Mouse (Mus musculus) midbrain, embryonic 12.5 days (tissue): ENCODE measurements at regions not wholly inside any gene's neighbourhood (a gene's known extent, or its start where the extent isn't known, plus 50 kb on each side); places are given as distances from the start of the nearest gene placed in this dataset.
"Not testable (repeated sequence)": the region's sequence is repeated elsewhere in the genome, so short reads cannot be mapped to it uniquely, and the experiment has no call there.

ENCODE experiments used
- ATAC-seq: fragments of 200-750 bp; cut with Nextera tagmentation; 2 replicates; pipeline ENCODE4 v1.8.0; 2017; ENCODE audit warnings: low read depth, moderate TSS enrichment, moderate library complexity; ENCODE audit not compliant: low FRiP score
- H3K27ac ChIP-seq: fragments of 300-500 bp; sonication (generic); replicated peaks from 2 replicates; pipeline ENCODE4 v1.5.1; 2016; ENCODE audit warnings: mild to moderate bottlenecking
- H3K27me3 ChIP-seq: fragments of 300-500 bp; sonication (generic); 2 replicates; pipeline ENCODE4 v1.6.1; 2016; ENCODE audit warnings: mild to moderate bottlenecking
- H3K36me3 ChIP-seq: fragments of 300-500 bp; sonication (generic); 2 replicates; pipeline ENCODE4 v1.6.1; 2016
- H3K4me1 ChIP-seq: fragments of 300-500 bp; sonication (generic); 2 replicates; pipeline ENCODE4 v1.6.1; 2016
- H3K4me2 ChIP-seq: fragments of 300-500 bp; sonication (generic); replicated peaks from 2 replicates; pipeline ENCODE4 v1.6.1; 2016; ENCODE audit warnings: mild to moderate bottlenecking, moderate library complexity
- H3K4me3 ChIP-seq: fragments of 300-500 bp; sonication (generic); 2 replicates; pipeline ENCODE4 v1.5.1; 2016; ENCODE audit warnings: mild to moderate bottlenecking
- H3K9ac ChIP-seq: fragments of 300-500 bp; sonication (generic); replicated peaks from 2 replicates; pipeline ENCODE4 v1.6.1; 2016; ENCODE audit warnings: mild to moderate bottlenecking, moderate library complexity
- H3K9me3 ChIP-seq: fragments of 300-500 bp; sonication (generic); 2 replicates; pipeline ENCODE4 v1.6.1; 2016; ENCODE audit warnings: mild to moderate bottlenecking
- WGBS: fragments of 180-500 bp; shearing (Covaris S2); methylation state at CpG from one replicate; pipeline ENCODE4 v1.1.7; 2016; 5-methylcytosine and 5-hydroxymethylcytosine counted together

DNA sequence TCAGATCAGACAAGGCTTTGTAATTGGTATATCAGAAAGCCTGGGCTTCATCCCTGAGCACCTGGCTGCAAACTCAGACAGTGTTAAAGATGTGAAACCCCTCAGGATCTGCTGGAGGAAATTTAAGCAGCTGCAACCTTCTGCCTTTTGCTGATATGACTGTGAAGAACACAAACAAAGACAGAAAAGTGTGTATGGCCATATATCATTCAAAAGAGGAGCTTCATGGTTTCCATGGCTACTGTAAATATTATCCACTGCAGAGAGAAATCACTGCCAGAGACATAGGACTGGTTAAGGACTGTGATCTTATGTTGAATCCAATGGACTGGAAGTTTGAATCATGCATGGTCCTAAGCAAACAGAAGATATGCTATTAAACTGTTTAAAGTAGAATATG, 402.6 kb upstream of the Ercc4 start:
- ATAC-seq = no peak
- Histone ChIP-seq H3K27me3 (no peaks in the 10 kb centered on the region), H3K9me3 (no peaks in the 10 kb centered on the region), H3K27ac (no peak overlapping the region), H3K4me3 (no peak overlapping the region), H3K4me1 (no peaks in the 10 kb centered on the region), H3K9ac (no peak overlapping the region), H3K36me3 (no peaks in the 10 kb centered on the region), H3K4me2 (no peak overlapping the region)

- not testable (repeated sequence) for ATAC-seq, H3K27me3 ChIP-seq, H3K36me3 ChIP-seq, H3K27ac ChIP-seq, H3K9me3 ChIP-seq, H3K9ac ChIP-seq, H3K4me3 ChIP-seq, H3K4me1 ChIP-seq, H3K4me2 ChIP-seq
- 87% methylated on average over 6 of the region's 7 CpGs for WGBS
These were observed 388.1 kb upstream of the Ercc4 start for GRCm38 (mm10) chr16:12721368-12721767.

- no peaks in the 10 kb centered on the region for H3K4me1 ChIP-seq
- H3K9me3 ChIP-seq = no peaks in the 10 kb centered on the region
- no peak for ATAC-seq
- H3K36me3 ChIP-seq = no peaks in the 10 kb centered on the region
- H3K4me3 ChIP-seq = no peak overlapping the region
- H3K27me3 ChIP-seq = no peaks in the 10 kb centered on the region
- no peak overlapping the region for H3K4me2 ChIP-seq
- H3K27ac ChIP-seq = no peak overlapping the region
- no peak overlapping the region for H3K9ac ChIP-seq
These were observed 383.4 kb upstream of the Ercc4 start for GRCm38 (mm10) chr16:12726043-12726442.

GRCm38 (mm10) chr16:12730167-12730730, 379.2 kb upstream of the Ercc4 start:
- not testable (repeated sequence) for H3K9ac ChIP-seq, ATAC-seq, H3K36me3 ChIP-seq, H3K27ac ChIP-seq, H3K4me1 ChIP-seq, H3K9me3 ChIP-seq, H3K4me2 ChIP-seq, H3K27me3 ChIP-seq, H3K4me3 ChIP-seq
- 78% methylated on average over 2 of the region's 2 CpGs for WGBS

DNA sequence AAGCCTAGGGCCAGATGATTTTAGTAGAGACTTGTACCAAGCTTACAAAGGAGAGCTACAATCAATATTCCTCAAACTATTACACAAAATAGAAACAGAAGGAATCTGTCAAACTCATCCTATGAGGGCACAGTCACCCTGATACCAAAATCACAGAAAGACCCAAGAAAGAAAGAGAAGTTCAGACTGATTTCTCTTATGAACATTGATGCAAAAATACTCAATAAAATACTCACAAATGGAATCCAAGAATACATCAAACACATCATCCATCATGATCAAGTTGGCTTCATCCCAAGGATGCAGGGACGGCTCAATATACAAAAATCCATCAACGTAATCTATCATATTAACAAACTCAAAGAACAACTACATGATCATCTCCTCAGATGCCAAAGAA, 377.9 kb upstream of the Ercc4 start:
- WGBS = 87% methylated on average over 2 of the region's 2 CpGs
- Histone ChIP-seq H3K9me3 (no peaks in the 10 kb centered on the region), H3K4me2 (no peak overlapping the region), H3K27me3 (no peaks in the 10 kb centered on the region), H3K36me3 (no peaks in the 10 kb centered on the region), H3K4me3 (no peak overlapping the region), H3K9ac (no peak overlapping the region), H3K27ac (no peak overlapping the region), H3K4me1 (no peaks in the 10 kb centered on the region)
- ATAC-seq = no peak

DNA sequence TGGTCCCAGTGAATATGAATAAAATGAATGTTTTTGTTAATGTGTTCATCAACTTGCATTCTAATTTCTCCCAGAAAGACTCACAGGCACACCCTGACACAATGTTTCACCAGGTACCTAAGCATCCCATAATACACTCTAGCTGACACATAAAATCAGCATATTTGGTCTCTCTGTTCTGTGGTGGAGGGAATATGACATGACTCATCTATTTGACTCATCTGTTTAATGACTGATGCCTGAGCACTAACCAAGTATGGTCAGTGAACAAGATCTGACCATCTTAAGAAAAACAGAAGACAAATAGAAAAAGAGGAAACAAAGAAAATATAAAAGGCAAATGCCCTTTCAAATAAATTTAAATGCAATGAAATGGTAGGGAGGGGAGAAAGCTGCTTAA, 367.0 kb upstream of the Ercc4 start:
- Histone ChIP-seq H3K36me3 (no peaks in the 10 kb centered on the region), H3K4me1 (no peaks in the 10 kb centered on the region), H3K4me3 (no peak overlapping the region), H3K27me3 (no peaks in the 10 kb centered on the region), H3K9ac (no peak overlapping the region), H3K9me3 (no peaks in the 10 kb centered on the region), H3K4me2 (no peak overlapping the region), H3K27ac (no peak overlapping the region)
- no peak for ATAC-seq

DNA sequence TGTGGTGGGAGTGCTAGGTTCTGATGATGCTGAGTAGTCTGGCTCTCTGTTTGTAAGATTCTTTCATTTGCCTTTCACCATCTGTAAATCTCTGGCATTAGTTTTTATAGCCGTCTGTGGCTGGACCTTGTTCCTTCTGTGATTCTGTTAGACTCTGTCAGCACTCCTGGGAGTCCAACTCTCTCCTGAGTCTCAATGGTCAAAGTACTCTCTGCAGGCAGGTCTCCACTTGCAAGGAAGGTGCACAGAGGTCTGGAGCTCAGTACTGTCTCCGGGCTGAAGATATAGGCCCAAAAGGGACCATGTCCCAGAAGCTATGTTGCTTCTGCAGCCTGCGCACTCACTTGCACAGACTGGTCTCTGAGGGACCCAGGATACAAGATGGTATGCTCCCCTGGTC, 356.3 kb upstream of the Ercc4 start:
- H3K4me1 ChIP-seq = no peaks in the 10 kb centered on the region
- 94% methylated on average over 3 of the region's 3 CpGs for WGBS
- no peaks in the 10 kb centered on the region for H3K36me3 ChIP-seq
- H3K9ac ChIP-seq = no peak overlapping the region
- no peak for ATAC-seq
- H3K9me3 ChIP-seq = no peaks in the 10 kb centered on the region
- no peak overlapping the region for H3K27ac ChIP-seq
- H3K4me3 ChIP-seq = no peak overlapping the region
- no peaks in the 10 kb centered on the region for H3K27me3 ChIP-seq
- H3K4me2 ChIP-seq = no peak overlapping the region

- ATAC-seq = no peak
- H3K4me2 ChIP-seq = no peak overlapping the region
- no peak overlapping the region for H3K4me3 ChIP-seq
These were observed 355.1 kb upstream of the Ercc4 start for GRCm38 (mm10) chr16:12754361-12754760.

DNA sequence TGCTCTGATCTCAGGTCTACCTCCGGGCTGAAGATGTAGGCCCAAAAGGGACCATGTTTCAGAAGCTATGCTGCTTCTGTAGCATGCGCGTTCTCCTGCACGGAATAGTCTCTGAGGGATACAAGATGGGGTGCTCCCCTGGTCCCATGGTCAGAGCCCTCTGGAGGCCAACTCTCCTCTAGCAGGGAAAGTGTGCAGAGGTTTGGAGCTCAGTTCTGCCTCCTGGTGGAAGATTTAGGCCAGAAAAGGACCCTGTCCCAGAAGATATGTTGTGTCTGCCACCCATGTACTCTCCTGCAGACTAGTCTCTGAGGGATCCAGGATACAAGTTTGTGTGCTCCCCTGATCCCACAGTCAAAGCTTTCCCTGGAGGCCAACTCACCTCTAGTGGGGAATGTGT, 350.9 kb upstream of the Ercc4 start:
- 90% methylated on average over 4 of the region's 4 CpGs for WGBS

More at GRCm38 (mm10) chr16:12754361-12754760, 355.1 kb upstream of the Ercc4 start:
- no peaks in the 10 kb centered on the region for H3K4me1 ChIP-seq
- H3K27me3 ChIP-seq = no peaks in the 10 kb centered on the region
- H3K9me3 ChIP-seq = no peaks in the 10 kb centered on the region
- no peak overlapping the region for H3K9ac ChIP-seq
- no peak overlapping the region for H3K27ac ChIP-seq
- no peaks in the 10 kb centered on the region for H3K36me3 ChIP-seq

DNA sequence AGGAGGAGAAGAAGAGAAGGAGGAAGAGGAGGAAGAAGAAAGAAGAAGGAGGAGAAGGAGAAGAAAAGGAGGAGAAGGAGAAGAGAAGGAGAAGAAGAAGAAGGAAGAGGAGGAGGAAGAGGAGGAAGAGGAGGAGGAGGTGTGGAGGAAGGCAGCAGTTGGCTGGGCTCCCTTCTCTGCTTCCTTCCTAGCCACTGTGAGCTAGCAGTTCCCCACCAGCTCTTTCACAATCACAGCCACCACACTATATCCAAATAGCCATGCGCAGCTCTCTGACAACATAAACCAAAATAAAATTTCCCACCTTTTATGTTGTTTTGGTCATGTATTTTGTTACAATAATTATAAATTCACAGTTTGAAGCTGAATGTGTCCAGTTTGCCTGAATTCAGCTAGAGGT, 345.3 kb upstream of the Ercc4 start:
- no peak overlapping the region for H3K4me2 ChIP-seq
- no peaks in the 10 kb centered on the region for H3K9me3 ChIP-seq
- H3K4me3 ChIP-seq = no peak overlapping the region
- H3K27me3 ChIP-seq = no peaks in the 10 kb centered on the region
- no peaks in the 10 kb centered on the region for H3K4me1 ChIP-seq
- no peak overlapping the region for H3K9ac ChIP-seq
- no peaks in the 10 kb centered on the region for H3K36me3 ChIP-seq
- WGBS = 100% methylated on average over 1 of the region's 1 CpGs
- no peak overlapping the region for H3K27ac ChIP-seq
- no peak for ATAC-seq

More for the DNA sequence above, 350.9 kb upstream of the Ercc4 start:
- no peaks in the 10 kb centered on the region for H3K4me1 ChIP-seq
- no peak overlapping the region for H3K9ac ChIP-seq
- no peaks in the 10 kb centered on the region for H3K36me3 ChIP-seq
- ATAC-seq = no peak
- H3K9me3 ChIP-seq = no peaks in the 10 kb centered on the region
- H3K4me2 ChIP-seq = no peak overlapping the region
- no peaks in the 10 kb centered on the region for H3K27me3 ChIP-seq
- no peak overlapping the region for H3K4me3 ChIP-seq
- no peak overlapping the region for H3K27ac ChIP-seq

DNA sequence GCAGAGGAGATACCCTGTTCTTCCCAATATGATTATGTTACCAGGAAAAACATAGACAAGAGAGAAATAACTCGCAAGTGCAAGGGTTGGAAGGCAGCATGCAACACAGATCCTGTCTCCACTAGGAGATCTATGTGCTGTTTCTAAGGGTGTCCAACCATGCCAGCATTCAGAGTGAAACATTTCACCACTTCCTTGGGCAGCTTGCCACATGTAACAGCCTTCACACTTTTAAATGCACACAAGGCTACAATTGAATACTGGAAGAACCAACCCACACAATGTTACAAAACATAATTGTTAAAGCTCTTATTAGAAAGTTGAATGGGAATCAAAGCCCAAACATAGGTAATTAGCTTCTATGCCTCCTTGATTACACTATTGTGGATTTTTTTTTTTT, 344.9 kb upstream of the Ercc4 start:
- Histone ChIP-seq H3K27ac (no peak overlapping the region), H3K9ac (no peak overlapping the region), H3K27me3 (no peaks in the 10 kb centered on the region), H3K36me3 (no peaks in the 10 kb centered on the region), H3K4me2 (no peak overlapping the region), H3K4me3 (no peak overlapping the region), H3K9me3 (no peaks in the 10 kb centered on the region), H3K4me1 (no peaks in the 10 kb centered on the region)
- ATAC-seq = no peak
- WGBS = 85% methylated on average over 1 of the region's 1 CpGs

DNA sequence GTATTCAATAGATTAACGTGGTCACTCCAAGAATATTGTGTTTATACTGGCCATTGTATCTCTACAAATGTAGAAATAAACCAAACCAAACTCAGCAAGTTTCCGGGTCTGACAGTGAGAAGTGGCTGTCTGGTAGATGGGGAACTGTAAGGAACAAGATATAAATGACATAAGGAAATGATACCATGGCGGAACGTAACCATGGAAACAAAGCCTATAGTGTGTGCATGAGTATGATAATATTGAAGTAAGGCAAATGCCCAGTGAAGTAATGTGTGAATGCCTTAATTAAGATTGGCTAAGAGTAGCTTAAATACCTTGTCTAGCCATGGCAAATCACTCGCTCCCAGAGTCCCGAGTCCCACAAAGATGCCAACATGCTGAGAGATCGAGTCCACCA, 342.6 kb upstream of the Ercc4 start:
- H3K27ac ChIP-seq = no peak overlapping the region
- no peaks in the 10 kb centered on the region for H3K27me3 ChIP-seq
- 92% methylated on average over 7 of the region's 7 CpGs for WGBS
- no peaks in the 10 kb centered on the region for H3K4me1 ChIP-seq
- H3K4me3 ChIP-seq = no peak overlapping the region
- H3K4me2 ChIP-seq = no peak overlapping the region
- no peak overlapping the region for H3K9ac ChIP-seq
- no peaks in the 10 kb centered on the region for H3K36me3 ChIP-seq
- no peaks in the 10 kb centered on the region for H3K9me3 ChIP-seq
- ATAC-seq = no peak

DNA sequence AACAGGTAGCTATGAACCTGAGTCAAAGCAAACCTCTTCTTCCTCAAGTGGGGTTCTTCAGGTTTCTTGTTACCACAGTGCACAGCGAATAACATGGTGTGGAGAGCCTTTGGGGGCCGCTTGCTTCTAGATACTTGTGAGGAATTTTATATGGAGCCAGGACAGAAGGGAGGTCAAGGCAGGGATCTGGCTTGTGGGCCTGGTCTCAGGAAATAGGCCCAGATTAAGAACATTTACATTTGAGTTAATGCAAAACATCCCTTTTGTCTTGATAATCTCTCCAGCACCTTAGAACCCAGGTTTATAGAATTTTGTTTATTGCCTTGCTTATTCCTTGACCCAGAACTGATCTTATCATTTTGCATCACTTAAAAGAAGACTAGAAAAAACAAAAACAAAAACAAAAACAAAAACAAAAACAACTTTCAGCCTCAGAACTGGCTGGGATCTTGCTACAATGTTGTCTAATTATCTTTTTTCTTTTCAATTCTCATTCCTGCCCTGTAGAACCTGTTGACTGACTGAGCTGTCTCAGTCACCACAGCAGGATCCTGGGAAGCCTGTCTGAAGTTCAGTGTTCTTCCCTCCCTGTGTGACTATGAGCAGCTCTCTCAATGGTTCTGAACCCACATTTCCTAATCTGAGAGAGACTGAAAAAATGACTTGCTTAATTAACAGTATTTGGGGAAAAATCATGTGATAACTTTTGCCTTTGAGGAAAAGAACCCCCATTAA, 341.2 kb upstream of the Ercc4 start:
- Histone ChIP-seq H3K36me3 (no peaks in the 10 kb centered on the region), H3K4me3 (no peak overlapping the region), H3K4me1 (no peaks in the 10 kb centered on the region), H3K9ac (no peak overlapping the region), H3K27me3 (no peaks in the 10 kb centered on the region), H3K27ac (no peak overlapping the region), H3K9me3 (no peaks in the 10 kb centered on the region), H3K4me2 (no peak overlapping the region)
- WGBS = 82% methylated on average over 2 of the region's 2 CpGs
- ATAC-seq = no peak
